Mouse (Mus musculus) lung, adult 2 months (tissue): ENCODE data around the gene Aurkc.
"Not testable (repeated sequence)": the region's sequence is repeated elsewhere in the genome, so short reads cannot be mapped to it uniquely, and the experiment has no call there.

ENCODE experiments used
- CTCF ChIP-seq: fragments of 200-500 bp; IDR thresholded peaks from 2 replicates; pipeline ENCODE4 v1.5.1; 2011; ENCODE audit warnings: mild to moderate bottlenecking, low read length, control low read depth; ENCODE audit not compliant: insufficient read depth
- POLR2A ChIP-seq: fragments of 200-500 bp; IDR thresholded peaks from 2 replicates; pipeline ENCODE4 v1.6.1; 2011; ENCODE audit warnings: low read depth, mild to moderate bottlenecking, control low read depth, low read length, borderline replicate concordance; ENCODE audit errors: extremely low read depth

- not testable (repeated sequence) for TF ChIP-seq CTCF, POLR2A
Measured at GRCm38 (mm10) chr7:6998914-6999313, 3.8 kb downstream of the Aurkc start.
